Mouse (Mus musculus) hindbrain, embryonic 14.5 days (tissue): ENCODE measurements around the gene Gm2696. TPM values are rescaled to one million over a fixed set of nuclear protein-coding genes. Genes with fewer than 3 reads are reported as not detected.
A peak's percentile ranks its signal among the peaks of the same experiment; 100 is the strongest.

Experiments used
- ATAC-seq: fragments of 200-750 bp; cut with Nextera tagmentation; 2 replicates; pipeline ENCODE4 v1.8.0; 2017; ENCODE audit warnings: moderate number of reproducible peaks, mild to moderate bottlenecking, moderate TSS enrichment, moderate library complexity; ENCODE audit not compliant: low FRiP score
- DNase-seq: peaks from one replicate; pipeline ENCODE4 v3.0.0-alpha.2; 2015; ENCODE audit warnings: low spot score
- H3K27ac ChIP-seq: fragments of 300-500 bp; sonication (generic); 2 replicates; pipeline ENCODE4 v1.5.1; 2014; ENCODE audit warnings: mild to moderate bottlenecking, moderate library complexity
- H3K27me3 ChIP-seq: fragments of 300-500 bp; sonication (generic); 2 replicates; pipeline ENCODE4 v1.6.1; 2014; ENCODE audit warnings: mild to moderate bottlenecking, low read length, mixed read lengths; ENCODE audit not compliant: control insufficient read depth, insufficient read depth
- H3K36me3 ChIP-seq: fragments of 300-500 bp; sonication (generic); replicated peaks from 2 replicates; pipeline ENCODE4 v1.6.1; 2014; ENCODE audit not compliant: control insufficient read depth, insufficient read depth
- H3K4me1 ChIP-seq: fragments of 300-500 bp; sonication (generic); replicated peaks from 2 replicates; pipeline ENCODE4 v1.6.1; 2014; ENCODE audit warnings: antibody characterized with exemption, low read length, mixed read lengths; ENCODE audit not compliant: control insufficient read depth, insufficient read depth
- H3K4me2 ChIP-seq: fragments of 300-500 bp; sonication (generic); replicated peaks from 2 replicates; pipeline ENCODE4 v1.6.1; 2014; ENCODE audit warnings: mild to moderate bottlenecking, moderate library complexity
- H3K4me3 ChIP-seq: fragments of 300-500 bp; sonication (generic); replicated peaks from 2 replicates; pipeline ENCODE4 v1.5.1; 2014; ENCODE audit warnings: mild to moderate bottlenecking, low read length
- H3K9ac ChIP-seq: fragments of 300-500 bp; sonication (generic); 2 replicates; pipeline ENCODE4 v1.6.1; 2014
- H3K9me3 ChIP-seq: fragments of 300-500 bp; sonication (generic); 2 replicates; pipeline ENCODE4 v1.6.1; 2016; ENCODE audit warnings: low read length; ENCODE audit not compliant: control insufficient read depth
- WGBS: fragments of 180-500 bp; shearing (Covaris S2); extraction: QIAGEN DNeasy Blood & Tissue Kit; methylation state at CpG from one replicate; pipeline ENCODE4 v1.1.7; 2014; 5-methylcytosine and 5-hydroxymethylcytosine counted together
- polyA plus RNA-seq: library from polyadenylated mRNA; unstranded; fragments of >200 nt; fragmentation: Nextera tagmentation; extraction: Ambion mirVana; gene quantifications from 2 replicates; pipeline ENCODE4 v1.2.1, GENCODE M21; 2014

Gm2696 gene
- polyA plus RNA-seq, 1 experiment from 2014 or later, result not detected

DNA sequence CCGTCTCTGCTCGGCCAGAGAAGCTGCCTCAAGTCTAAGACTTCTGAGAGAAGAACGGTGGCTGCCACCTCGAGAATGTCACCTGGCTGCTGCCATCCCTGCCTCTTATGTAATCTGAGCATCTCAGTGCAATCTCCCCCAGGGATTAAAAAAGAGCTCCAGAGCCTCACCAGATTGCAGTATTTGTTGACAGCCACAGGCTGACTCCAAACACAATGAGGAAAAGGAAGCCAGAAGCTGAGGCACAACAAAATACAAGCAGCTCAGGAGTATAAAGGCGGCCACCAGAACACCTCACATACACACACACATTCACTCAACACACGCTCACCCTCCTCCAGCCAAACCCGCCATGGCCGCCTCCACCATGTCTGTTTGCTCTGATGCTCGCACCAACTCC, 21.2 kb downstream of the Gm2696 start, which contains the start of gene Krtap10-10:
Gene Krtap10-10 (plus strand): TSS at position 301 of the 400 bp plus-strand sequence.
- 0 out of 2 replicates have a peak, but pooled peaks cover 4% of the 10 kb centered on the region for H3K9me3 ChIP-seq
- H3K9ac ChIP-seq, result no peak within 1 kb of the TSS
- H3K4me3 ChIP-seq, result no peak within 1 kb of the TSS
- H3K27me3 ChIP-seq, result no peaks in the 10 kb centered on the region
- no peaks in the 10 kb centered on the region for H3K36me3 ChIP-seq
- H3K27ac ChIP-seq, result no peak within 1 kb of the TSS
- ATAC-seq (no peak), DNase-seq (no peak)
- no peaks in the 10 kb centered on the region for H3K4me1 ChIP-seq
- no peak within 1 kb of the TSS for H3K4me2 ChIP-seq
- 70% methylated on average over 9 of the region's 9 CpGs for WGBS

GRCm38 (mm10) chr10:77839006-77839405, 24.5 kb downstream of the Gm2696 start:
- DNase-seq, result no peak
- WGBS, result 80% methylated on average over 6 of the region's 6 CpGs

DNA sequence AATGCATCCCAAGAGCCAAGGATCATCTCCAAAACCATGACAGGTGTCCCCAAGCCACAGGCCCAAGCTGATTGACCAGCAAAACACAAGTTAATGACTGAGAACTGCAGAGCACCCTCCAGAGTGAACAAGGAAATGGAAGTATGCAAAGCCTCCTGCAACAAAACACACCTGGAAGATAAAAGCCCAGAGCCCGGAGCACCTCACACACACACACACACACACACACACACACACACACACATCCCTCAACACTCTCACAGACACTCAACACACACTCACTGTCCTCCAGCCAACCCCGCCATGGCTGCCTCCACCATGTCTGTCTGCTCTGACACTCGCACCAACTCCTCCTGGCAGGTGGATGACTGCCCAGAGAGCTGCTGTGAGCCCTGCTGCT, 32.0 kb downstream of the Gm2696 start, which contains the start of gene Gm36176:
Gene Gm36176 (plus strand): TSS at position 301 of the 400 bp plus-strand sequence.
- H3K9ac ChIP-seq, result no peak within 1 kb of the TSS
- H3K9me3 ChIP-seq, result peaks cover 24% of the 10 kb centered on the region
- no peak for DNase-seq
- H3K4me2 ChIP-seq, result no peak within 1 kb of the TSS
- ATAC-seq, result no peak
- H3K4me1 ChIP-seq, result no peaks in the 10 kb centered on the region
- H3K4me3 ChIP-seq, result no peak within 1 kb of the TSS
- no peaks in the 10 kb centered on the region for H3K27me3 ChIP-seq
- H3K36me3 ChIP-seq, result no peaks in the 10 kb centered on the region
- H3K27ac ChIP-seq, result no peak within 1 kb of the TSS
- WGBS, result 81% methylated on average over 3 of the region's 3 CpGs

More at GRCm38 (mm10) chr10:77839006-77839405, 24.5 kb downstream of the Gm2696 start:
- H3K4me2 ChIP-seq, result no peak overlapping the region
- H3K36me3 ChIP-seq, result no peaks in the 10 kb centered on the region
- H3K4me3 ChIP-seq, result no peak overlapping the region
- H3K4me1 ChIP-seq, result no peaks in the 10 kb centered on the region
- H3K9me3 ChIP-seq, result peaks cover 11% of the 10 kb centered on the region
- H3K27ac ChIP-seq, result no peak overlapping the region
- no peak overlapping the region for H3K9ac ChIP-seq
- no peak for ATAC-seq
- no peaks in the 10 kb centered on the region for H3K27me3 ChIP-seq

GRCm38 (mm10) chr10:77846961-77847360, 32.5 kb downstream of the Gm2696 start:
- no peak overlapping the region for H3K27ac ChIP-seq
- no peak overlapping the region for H3K9ac ChIP-seq
- DNase-seq (no peak), ATAC-seq (peak; percentile 43; the same call in 1 of the 2 replicates)
- H3K4me3 ChIP-seq, result no peak overlapping the region
- 12% methylated on average over 2 of the region's 2 CpGs for WGBS
- H3K36me3 ChIP-seq, result no peaks in the 10 kb centered on the region
- no peaks in the 10 kb centered on the region for H3K27me3 ChIP-seq
- H3K9me3 ChIP-seq, result peaks cover 24% of the 10 kb centered on the region
- H3K4me2 ChIP-seq, result no peak overlapping the region
- H3K4me1 ChIP-seq, result no peaks in the 10 kb centered on the region

- H3K27me3 ChIP-seq, result no peaks in the 10 kb centered on the region
- H3K4me1 ChIP-seq, result no peaks in the 10 kb centered on the region
- no peak overlapping the region for H3K4me2 ChIP-seq
- no peak overlapping the region for H3K27ac ChIP-seq
- no peak for DNase-seq
- H3K9ac ChIP-seq, result no peak overlapping the region
- no peak overlapping the region for H3K4me3 ChIP-seq
- no peaks in the 10 kb centered on the region for H3K36me3 ChIP-seq
- H3K9me3 ChIP-seq, result peaks cover 24% of the 10 kb centered on the region
- ATAC-seq, result no peak
- 85% methylated on average over 2 of the region's 2 CpGs for WGBS
Measured at GRCm38 (mm10) chr10:77847538-77847937, 33.1 kb downstream of the Gm2696 start.

- H3K27me3 ChIP-seq, result no peaks in the 10 kb centered on the region
- no peaks in the 10 kb centered on the region for H3K4me1 ChIP-seq
- DNase-seq (no peak), ATAC-seq (no peak)
- H3K9me3 ChIP-seq, result peaks cover 4% of the 10 kb centered on the region; the same call in 1 of the 2 replicates
- no peak within 1 kb of the TSS for H3K9ac ChIP-seq
- WGBS, result 70% methylated on average over 9 of the region's 9 CpGs
- H3K36me3 ChIP-seq, result no peaks in the 10 kb centered on the region
- H3K4me2 ChIP-seq, result no peak within 1 kb of the TSS
- no peak within 1 kb of the TSS for H3K4me3 ChIP-seq
- no peak within 1 kb of the TSS for H3K27ac ChIP-seq
Measured at GRCm38 (mm10) chr10:77852559-77852958, 38.1 kb downstream of the Gm2696 start, which contains the start of gene Gm10318. Gene Gm10318, plus strand, starts transcription at chr10:77852859.

DNA sequence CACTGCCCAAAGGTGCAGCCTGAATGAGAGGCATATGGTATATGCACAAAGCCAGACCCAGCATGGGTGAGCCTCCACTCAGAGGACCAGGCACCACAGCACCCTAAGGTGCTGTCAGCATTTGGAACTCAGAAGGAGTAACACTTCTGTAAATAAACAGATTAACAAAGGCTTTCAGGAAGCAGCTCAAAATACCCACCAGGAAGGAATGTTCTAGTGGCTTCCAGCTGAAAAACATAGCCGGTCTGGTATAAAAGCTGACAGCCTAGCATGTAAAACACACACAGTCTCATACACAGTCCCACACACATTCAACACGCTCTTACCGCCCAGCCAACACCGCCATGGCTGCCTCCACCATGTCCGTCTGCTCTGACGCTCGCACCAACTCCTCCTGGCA, 47.2 kb downstream of the Gm2696 start, which contains the start of gene Gm3285:
Gene Gm3285 (plus strand): TSS at position 301 of the 400 bp plus-strand sequence.
- Histone ChIP-seq H3K9ac (no peak within 1 kb of the TSS), H3K4me2 (no peak within 1 kb of the TSS), H3K4me3 (no peak within 1 kb of the TSS), H3K27ac (no peak within 1 kb of the TSS), H3K27me3 (no peaks in the 10 kb centered on the region), H3K9me3 (no peaks in the 10 kb centered on the region), H3K36me3 (no peaks in the 10 kb centered on the region), H3K4me1 (no peaks in the 10 kb centered on the region)
- 45% methylated on average over 7 of the region's 7 CpGs for WGBS
- no peak for ATAC-seq
- no peak for DNase-seq

- DNase-seq (no peak), ATAC-seq (peak; percentile 70)
- no peaks in the 10 kb centered on the region for H3K4me1 ChIP-seq
- peak overlapping the region; percentile 34 for H3K4me2 ChIP-seq
- peak overlapping the region; percentile 14 for H3K4me3 ChIP-seq
- H3K36me3 ChIP-seq, result no peaks in the 10 kb centered on the region
- H3K27me3 ChIP-seq, result no peaks in the 10 kb centered on the region
- peak overlapping the region; percentile 4; the same call in 1 of the 2 replicates for H3K9ac ChIP-seq
- H3K27ac ChIP-seq, result no peak overlapping the region
- no peaks in the 10 kb centered on the region for H3K9me3 ChIP-seq
- WGBS, result 48% methylated on average over 14 of the region's 14 CpGs
Measured at GRCm38 (mm10) chr10:77864067-77864761, 49.7 kb downstream of the Gm2696 start.

- Histone ChIP-seq H3K9me3 (no peaks in the 10 kb centered on the region), H3K9ac (peak overlapping the region; percentile 4; the same call in 1 of the 2 replicates), H3K36me3 (no peaks in the 10 kb centered on the region), H3K27me3 (no peaks in the 10 kb centered on the region), H3K4me3 (peak overlapping the region; percentile 14), H3K4me2 (peak overlapping the region; percentile 34), H3K4me1 (no peaks in the 10 kb centered on the region), H3K27ac (no peak overlapping the region)
- no peak; the same call in none of the 2 replicates for ATAC-seq
- 39% methylated on average over 11 of the region's 11 CpGs for WGBS
- no peak for DNase-seq
Measured at GRCm38 (mm10) chr10:77864762-77865143, 50.3 kb downstream of the Gm2696 start.
